Mouse (Mus musculus) left cerebral cortex, adult 2 months (tissue): ENCODE results near the gene Sectm1a. TPM values are rescaled to one million over a fixed set of nuclear protein-coding genes. Genes with fewer than 3 reads are reported as not detected.

Source experiments
- DNase-seq, 2 experiments: peaks; one replicate each; pipeline ENCODE4 v3.0.0; 2021 to 2022; ENCODE audit warnings: low spot score in 2 of 2, mixed read lengths in 1 of 2; ENCODE audit errors: extremely low spot score in 1 of 2
- H3K27ac ChIP-seq: fragments of 200-600 bp; 2 replicates; pipeline ENCODE4 v1.8.1; 2022
- H3K4me3 ChIP-seq: fragments of 200-600 bp; 2 replicates; pipeline ENCODE4 v1.8.1; 2022
- CTCF ChIP-seq: fragments of 200-600 bp; IDR thresholded peaks from 2 replicates; pipeline ENCODE4 v1.8.1; 2022; ENCODE audit warnings: antibody characterized with exemption, mild to moderate bottlenecking, moderate library complexity
- intact Hi-C: fragments of 180-260 bp; cut with DNase I; formaldehyde crosslinking; loops from one replicate; pipeline ENCODE4 v1.15.1; 2025
- long read RNA-seq, 2 experiments: library from polyadenylated mRNA; stranded (forward); transcript quantifications; one replicate each; pipeline ENCODE4 v2.0.0; 2021; ENCODE audit warnings: borderline mapping rate in 2 of 2
- total RNA-seq, 2 experiments: library from RNA; stranded (reverse); gene quantifications; 2 replicates each; pipeline ENCODE4 v1.2.3; 2021

Gene Sectm1a
- not detected for total RNA-seq
- long read RNA-seq, experiment 1: 0 reads
- long read RNA-seq, experiment 2: 0 reads

DNA sequence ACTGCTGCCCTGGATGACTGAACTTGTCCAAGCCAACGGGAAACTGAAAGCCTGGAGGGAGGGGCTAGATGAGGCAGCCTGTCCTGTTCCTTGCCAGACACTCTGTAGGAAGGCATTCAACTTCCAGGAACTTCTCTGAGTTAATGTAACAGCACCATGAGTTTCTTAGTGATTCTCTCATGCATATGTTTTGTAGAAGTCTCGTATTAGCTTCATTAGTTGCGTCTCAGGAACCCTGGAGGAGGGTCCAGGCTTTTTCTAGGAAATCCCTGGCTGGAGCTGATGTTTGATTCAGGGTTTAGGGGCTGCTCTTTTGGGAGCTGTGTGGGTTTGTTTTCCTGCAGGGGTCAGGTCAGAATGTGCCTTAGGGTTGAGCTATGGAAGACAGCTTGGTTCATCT, at the start of gene Sectm1a:
Gene Sectm1a (minus strand): TSS at position 101 of the 400 bp plus-strand sequence.
- no peak for TF ChIP-seq CTCF
- H3K4me3 ChIP-seq: no peak within 1 kb of the TSS
- no peak within 1 kb of the TSS for H3K27ac ChIP-seq
- intact Hi-C loops: no loop called here
- DNase-seq: no peak

DNA sequence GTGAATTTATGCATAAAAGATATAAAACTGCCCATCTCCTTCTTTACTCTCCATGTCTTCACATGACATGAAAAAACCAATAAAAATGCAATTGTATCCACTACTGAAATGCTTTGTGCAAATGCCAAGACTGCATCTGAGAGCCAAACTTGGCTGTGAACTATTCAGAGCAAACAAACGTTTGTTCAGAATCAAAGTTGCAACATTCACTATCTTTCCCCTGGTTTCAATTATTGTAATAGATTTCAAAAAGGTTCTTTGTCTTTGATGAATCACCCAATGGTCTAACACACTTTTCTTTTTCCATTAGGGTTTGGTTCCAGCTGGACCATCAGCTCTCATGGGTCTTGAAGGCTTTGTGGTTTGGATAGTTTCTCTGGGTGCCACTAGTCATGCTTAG, 48.6 kb upstream of the Sectm1a start:
- H3K4me3 ChIP-seq: no peak overlapping the region
- TF ChIP-seq CTCF: no peak
- DNase-seq: no peak
- intact Hi-C loops: no loop called here
- H3K27ac ChIP-seq: no peak overlapping the region

DNA sequence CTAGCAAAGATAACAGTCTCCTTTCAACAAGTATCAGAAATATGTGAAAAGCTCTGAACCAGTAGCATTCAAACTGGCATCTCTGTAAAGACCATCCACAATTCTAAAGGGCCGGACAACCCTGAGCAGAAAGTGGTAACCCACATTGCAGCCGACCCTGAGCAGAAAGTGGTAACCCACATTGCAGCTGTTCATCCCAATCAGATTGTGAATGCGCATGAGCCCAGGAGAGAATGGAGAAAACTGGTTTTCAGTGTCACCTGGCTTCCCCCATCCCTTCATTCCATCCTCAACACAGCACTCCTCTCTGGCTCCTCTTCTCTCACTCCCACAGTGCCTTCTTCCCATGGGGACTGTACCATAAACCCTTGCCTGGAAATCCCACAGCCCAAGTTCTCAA, 46.4 kb upstream of the Sectm1a start:
- DNase-seq: no peak
- H3K27ac ChIP-seq: no peak overlapping the region
- intact Hi-C loops: no loop called here
- no peak overlapping the region for H3K4me3 ChIP-seq
- no peak for TF ChIP-seq CTCF

DNA sequence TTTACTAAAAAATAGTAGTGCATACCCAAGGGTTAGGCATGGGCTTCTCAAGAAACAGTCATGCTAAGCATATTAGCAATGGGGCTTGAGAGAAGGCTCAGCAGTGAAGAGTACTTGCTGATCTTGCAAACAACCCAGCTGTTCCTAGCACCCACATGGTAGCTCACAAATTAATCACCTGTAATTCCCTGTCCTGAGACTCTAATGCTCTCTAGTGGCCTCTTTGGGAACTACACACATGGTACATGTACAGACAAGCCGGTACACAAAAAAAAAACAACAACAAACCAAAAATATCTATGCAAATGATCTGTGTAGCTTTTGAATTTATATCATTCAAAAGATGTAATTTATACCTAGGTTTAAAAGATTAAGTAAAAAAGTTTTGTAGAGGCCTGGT, 45.4 kb upstream of the Sectm1a start:
- Histone ChIP-seq H3K27ac (no peak overlapping the region), H3K4me3 (no peak overlapping the region)
- intact Hi-C loops: no loop called here
- TF ChIP-seq CTCF: peak; percentile 35
- DNase-seq: no peak

DNA sequence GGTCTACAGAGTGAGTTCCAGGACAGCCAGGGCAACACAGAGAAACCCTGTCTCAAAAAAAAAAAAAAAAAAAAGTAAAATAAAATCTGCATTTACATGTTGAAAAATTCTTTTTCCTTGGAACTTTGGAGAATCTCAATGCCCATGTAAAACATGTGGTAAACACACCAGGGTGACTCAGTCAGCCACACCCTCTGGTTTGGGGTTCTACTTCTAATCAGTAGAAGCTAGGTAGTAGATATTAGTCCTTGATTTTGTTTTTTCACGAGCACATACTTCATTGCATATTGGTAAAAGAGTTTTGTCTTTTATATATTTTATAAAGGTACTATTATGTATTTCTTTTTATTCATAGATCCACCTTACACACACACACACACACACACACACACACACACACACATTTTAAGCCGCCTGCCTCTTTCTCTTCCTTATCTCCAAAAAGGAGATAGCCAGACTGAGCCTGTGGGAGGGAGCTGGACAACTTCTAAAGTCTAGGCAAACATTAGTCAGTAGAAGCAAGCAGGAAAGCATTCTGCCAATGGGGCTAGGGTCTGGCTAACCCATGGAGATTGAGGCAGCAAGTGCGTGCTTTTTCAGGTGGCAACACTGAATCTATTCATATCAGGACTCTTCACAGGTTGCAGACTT, 44.6 kb upstream of the Sectm1a start:
- no peak overlapping the region for H3K4me3 ChIP-seq
- no peak for TF ChIP-seq CTCF
- no peak overlapping the region for H3K27ac ChIP-seq
- intact Hi-C loops: no loop called here
- no peak for DNase-seq

DNA sequence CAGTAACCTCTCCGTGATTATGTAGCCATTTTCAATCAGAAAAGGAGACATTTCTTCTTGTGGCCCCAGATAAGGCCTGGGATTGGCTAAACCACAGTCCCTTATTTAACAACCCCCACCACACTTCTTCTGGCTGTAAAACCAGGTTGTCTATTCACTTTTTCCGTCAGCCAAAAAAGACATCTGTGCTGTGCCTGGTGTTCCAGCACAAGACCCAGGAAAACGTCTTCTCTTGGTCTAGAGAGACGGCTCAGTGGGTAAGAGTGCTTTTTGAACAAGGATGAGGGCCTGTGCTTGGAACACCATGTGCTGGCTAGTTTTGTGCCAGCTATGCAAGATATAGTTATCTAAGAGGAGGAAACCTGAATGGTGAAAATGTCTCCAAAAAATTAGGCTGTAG, 42.4 kb upstream of the Sectm1a start:
- DNase-seq: no peak
- intact Hi-C loops: no loop called here
- no peak overlapping the region for H3K27ac ChIP-seq

DNA sequence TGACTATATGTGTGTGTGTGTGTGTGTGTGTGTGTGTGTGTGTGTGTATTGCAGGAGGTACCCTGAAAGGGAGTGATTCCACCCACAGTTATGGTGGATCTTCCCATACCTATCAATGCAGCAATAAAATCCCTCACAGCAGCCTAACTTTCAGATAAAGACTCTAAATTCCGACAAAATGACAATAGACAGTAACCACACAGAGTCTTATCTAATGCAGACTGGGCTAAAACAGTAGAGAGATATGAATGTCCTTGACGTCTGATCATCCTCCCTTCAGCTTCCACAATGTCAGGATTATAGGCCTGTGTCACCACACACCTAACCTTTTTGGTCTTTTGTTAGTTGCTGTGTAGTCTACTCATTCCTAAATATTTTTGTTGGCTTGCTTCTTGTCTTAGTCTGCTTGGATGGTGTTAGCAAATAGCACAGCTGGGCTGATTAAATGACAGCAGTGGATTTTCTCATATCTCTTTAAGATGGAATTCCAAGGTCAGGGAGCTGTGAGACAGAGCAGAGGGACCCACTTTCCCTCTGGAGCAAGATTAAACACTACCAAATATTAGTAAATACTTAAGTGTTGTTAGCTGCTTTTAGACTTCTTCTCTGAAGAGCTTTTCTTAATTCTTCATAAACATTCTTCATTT, 41.1 kb upstream of the Sectm1a start:
- intact Hi-C loops: no loop called here
- DNase-seq: no peak

More for the DNA sequence above, 42.4 kb upstream of the Sectm1a start:
- TF ChIP-seq CTCF: no peak
- no peak overlapping the region for H3K4me3 ChIP-seq

DNA sequence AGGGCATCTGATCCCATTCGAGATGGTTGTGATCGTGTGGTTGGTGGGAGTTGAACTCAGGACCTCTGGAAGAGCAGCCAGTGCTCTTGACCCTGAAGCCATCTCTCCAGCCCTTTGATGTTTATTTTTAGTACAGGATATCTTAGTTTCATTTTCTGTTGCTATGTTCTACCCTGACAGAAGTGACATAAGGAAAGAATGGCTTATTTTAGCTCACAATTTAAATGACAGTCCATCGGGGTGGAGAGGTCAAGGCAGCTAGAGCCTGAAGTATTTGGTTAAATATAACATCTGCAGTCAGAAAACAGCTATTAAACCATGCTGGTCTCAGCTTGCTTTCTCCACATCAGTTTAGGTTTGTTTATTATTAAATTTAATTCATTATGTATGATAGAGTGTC, 40.1 kb upstream of the Sectm1a start:
- TF ChIP-seq CTCF: no peak
- DNase-seq: no peak
- intact Hi-C loops: no loop called here
- no peak overlapping the region for H3K4me3 ChIP-seq
- H3K27ac ChIP-seq: no peak overlapping the region

More for the DNA sequence above, 41.1 kb upstream of the Sectm1a start:
- no peak for TF ChIP-seq CTCF
- Histone ChIP-seq H3K4me3 (no peak overlapping the region), H3K27ac (no peak overlapping the region)

DNA sequence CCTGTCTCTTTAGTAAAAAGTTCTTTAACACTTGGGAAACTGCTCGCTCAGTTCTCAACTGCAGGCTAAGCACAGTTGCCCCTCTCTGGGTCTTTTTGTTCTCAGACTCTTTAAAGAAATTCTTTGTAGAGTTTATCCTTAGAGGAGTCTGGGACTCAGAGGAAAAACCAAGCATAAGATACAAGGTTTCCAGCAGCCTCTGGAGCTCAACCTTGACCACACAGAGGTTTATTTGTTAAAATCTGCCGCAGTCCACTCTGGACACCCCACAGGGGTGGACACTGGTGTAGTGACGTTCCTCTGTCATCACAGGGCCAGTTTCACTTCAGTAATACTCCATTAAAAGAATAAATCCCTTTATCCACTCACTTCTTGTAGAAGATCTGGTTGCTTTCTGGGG, 37.6 kb upstream of the Sectm1a start, which contains the start of gene Tex19.2:
Gene Tex19.2 (minus strand): TSS at position 101 of the 400 bp plus-strand sequence.
- intact Hi-C loops: no loop called here
- DNase-seq: no peak
- no peak for TF ChIP-seq CTCF
- no peak within 1 kb of the TSS for H3K4me3 ChIP-seq
- H3K27ac ChIP-seq: no peak within 1 kb of the TSS

DNA sequence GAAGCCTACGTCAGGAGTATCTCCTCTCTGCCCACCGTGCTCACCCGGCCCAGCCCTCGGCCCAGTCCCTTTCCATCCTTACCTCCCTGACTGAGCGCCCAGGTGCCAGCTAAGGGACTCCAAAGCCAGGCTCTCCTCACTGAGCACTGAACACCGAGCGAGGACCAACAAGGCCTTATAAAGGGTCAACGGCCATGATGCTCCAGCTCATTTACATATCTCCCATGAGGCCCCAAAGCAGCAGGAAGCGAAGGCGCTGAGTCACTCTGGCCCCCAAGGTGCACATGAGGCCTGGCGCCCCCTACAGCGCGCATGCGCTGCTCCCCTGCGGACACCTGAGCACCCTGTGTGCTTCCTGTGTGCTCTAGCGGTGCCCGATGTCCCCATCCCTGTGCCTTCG, 37.1 kb upstream of the Sectm1a start:
- intact Hi-C loops: no loop called here
- no peak overlapping the region for H3K27ac ChIP-seq
- no peak overlapping the region for H3K4me3 ChIP-seq
- DNase-seq: no peak
- no peak for TF ChIP-seq CTCF

DNA sequence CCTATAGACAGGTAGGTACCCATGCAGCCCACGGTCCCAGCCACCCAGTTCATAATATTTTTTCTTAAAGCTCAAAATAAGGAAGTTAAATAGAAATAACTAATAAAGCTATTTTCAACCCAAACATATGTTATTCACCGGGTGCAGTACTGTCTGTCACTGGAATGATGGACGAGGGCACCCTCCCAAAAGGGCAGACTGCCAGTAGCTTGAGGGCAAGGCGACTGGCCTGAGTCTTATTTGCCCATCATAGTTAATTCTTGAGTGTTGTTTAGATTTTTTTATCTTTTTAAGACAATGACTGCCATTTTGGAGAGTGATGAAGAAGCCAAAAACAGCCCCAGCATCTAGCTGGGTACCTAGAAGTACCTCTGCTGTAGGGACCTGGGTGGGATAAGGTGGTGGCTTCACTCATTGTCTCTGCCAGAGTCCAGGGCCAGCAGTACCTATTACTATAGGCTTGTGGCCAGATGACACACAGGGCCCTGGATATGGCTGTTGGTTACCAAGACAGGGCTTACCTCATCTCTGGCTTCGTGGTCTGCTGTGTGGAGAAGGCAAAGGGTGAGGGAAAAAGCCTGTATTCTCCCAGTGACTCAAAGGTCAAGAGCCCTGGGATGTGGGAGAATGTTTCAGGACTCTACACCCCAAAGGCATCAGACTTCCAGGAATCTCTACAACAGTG, 31.2 kb upstream of the Sectm1a start:
- TF ChIP-seq CTCF: no peak
- intact Hi-C loops: no loop called here
- no peak for DNase-seq
- Histone ChIP-seq H3K4me3 (no peak overlapping the region), H3K27ac (no peak overlapping the region)

DNA sequence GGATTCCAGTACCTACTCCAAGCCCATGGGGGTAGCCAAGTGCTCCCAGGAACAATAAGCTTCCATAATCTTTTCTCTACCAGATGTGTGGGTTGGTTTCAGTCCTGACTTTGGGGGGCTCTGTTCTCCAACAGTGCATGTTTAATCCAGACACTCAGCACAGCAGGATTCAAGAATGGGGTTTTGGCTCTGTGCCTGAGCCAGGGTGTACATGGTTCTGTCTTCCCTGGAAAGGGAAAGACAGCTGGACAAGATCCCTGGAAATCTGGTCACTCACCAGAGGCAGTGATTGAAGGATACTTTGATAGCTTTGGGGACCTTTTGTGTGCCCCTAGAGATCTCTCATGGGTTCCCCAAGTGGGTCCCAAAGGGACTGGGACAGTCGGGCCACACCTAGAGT, 30.6 kb upstream of the Sectm1a start:
- TF ChIP-seq CTCF: no peak
- no peak overlapping the region for H3K4me3 ChIP-seq
- intact Hi-C loops: no loop called here
- H3K27ac ChIP-seq: no peak overlapping the region
- DNase-seq: no peak
